Mouse (Mus musculus): ENCODE data around the gene Hs3st5. TPM values are rescaled to one million over a fixed set of nuclear protein-coding genes. Genes with fewer than 3 reads are reported as not detected.

Gene Hs3st5
- polyA plus RNA-seq, 1 experiment from 2014 or later: 0.13 TPM

GRCm38 (mm10) chr10:36795311-36795710 lies 288.7 kb downstream of the Hs3st5 start:
- Histone ChIP-seq H3K4me2 (no peak overlapping the region), H3K4me3 (ENCODE audit: low read depth, low read length) (no peak overlapping the region), H3K27me3 (ENCODE audit: control insufficient read depth, insufficient read depth, low read length) (no peaks in the 10 kb centered on the region), H3K36me3 (ENCODE audit: control insufficient read depth, insufficient read depth, low read length) (no peaks in the 10 kb centered on the region), H3K9me3 (replicated peaks; ENCODE audit: control insufficient read depth, low read length) (no peaks in the 10 kb centered on the region), H3K4me1 (ENCODE audit: control insufficient read depth, insufficient read depth, low read length) (no peaks in the 10 kb centered on the region), H3K9ac (ENCODE audit: low read depth, low read length) (no peak overlapping the region), H3K27ac (ENCODE audit: low read depth, low read length) (no peak overlapping the region)
- ATAC-seq (replicated peaks; ENCODE audit: insufficient number of reproducible peaks, low FRiP score, low TSS enrichment): no peak

GRCm38 (mm10) chr10:36800925-36801482 lies 294.4 kb downstream of the Hs3st5 start:
- H3K4me3 ChIP-seq (ENCODE audit: low read depth, low read length): no peak overlapping the region
- no peaks in the 10 kb centered on the region for H3K36me3 ChIP-seq (ENCODE audit: control insufficient read depth, insufficient read depth, low read length)
- H3K4me1 ChIP-seq (ENCODE audit: control insufficient read depth, insufficient read depth, low read length): no peaks in the 10 kb centered on the region
- H3K4me2 ChIP-seq: no peak overlapping the region
- H3K27ac ChIP-seq (ENCODE audit: low read depth, low read length): no peak overlapping the region
- H3K9me3 ChIP-seq (replicated peaks; ENCODE audit: control insufficient read depth, low read length): no peaks in the 10 kb centered on the region
- no peak for ATAC-seq (replicated peaks; ENCODE audit: insufficient number of reproducible peaks, low FRiP score, low TSS enrichment)
- no peaks in the 10 kb centered on the region for H3K27me3 ChIP-seq (ENCODE audit: control insufficient read depth, insufficient read depth, low read length)
- 49% methylated on average over 2 of the region's 2 CpGs for WGBS (ENCODE audit: insufficient replicate concordance)
- H3K9ac ChIP-seq (ENCODE audit: low read depth, low read length): no peak overlapping the region

DNA sequence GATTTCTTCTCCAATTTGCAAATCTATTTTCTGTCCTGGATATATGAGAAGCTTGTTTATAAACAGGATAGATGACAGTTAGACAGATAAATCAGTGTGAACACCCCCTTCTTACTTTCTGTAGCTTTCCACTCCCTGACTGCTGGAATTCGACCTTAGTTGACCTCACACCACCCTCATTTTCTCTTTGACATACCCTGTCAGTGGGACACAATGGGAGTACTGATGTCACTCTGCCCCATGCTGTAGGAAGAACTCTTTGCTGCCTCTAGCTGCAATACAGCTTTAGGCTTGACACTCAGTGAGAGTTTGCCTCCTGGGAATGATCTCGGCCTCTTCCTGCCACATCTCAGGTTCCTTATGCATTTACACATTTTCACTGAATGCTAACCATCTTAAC lies 297.1 kb downstream of the Hs3st5 start:
- Histone ChIP-seq H3K36me3 (ENCODE audit: control insufficient read depth, insufficient read depth, low read length) (no peaks in the 10 kb centered on the region), H3K4me2 (no peak overlapping the region), H3K4me1 (ENCODE audit: control insufficient read depth, insufficient read depth, low read length) (no peaks in the 10 kb centered on the region), H3K27me3 (ENCODE audit: control insufficient read depth, insufficient read depth, low read length) (no peaks in the 10 kb centered on the region), H3K27ac (ENCODE audit: low read depth, low read length) (no peak overlapping the region), H3K4me3 (ENCODE audit: low read depth, low read length) (no peak overlapping the region), H3K9ac (ENCODE audit: low read depth, low read length) (no peak overlapping the region), H3K9me3 (replicated peaks; ENCODE audit: control insufficient read depth, low read length) (no peaks in the 10 kb centered on the region)
- ATAC-seq (replicated peaks; ENCODE audit: insufficient number of reproducible peaks, low FRiP score, low TSS enrichment): no peak
- WGBS (ENCODE audit: insufficient replicate concordance): 25% methylated on average over 2 of the region's 2 CpGs

DNA sequence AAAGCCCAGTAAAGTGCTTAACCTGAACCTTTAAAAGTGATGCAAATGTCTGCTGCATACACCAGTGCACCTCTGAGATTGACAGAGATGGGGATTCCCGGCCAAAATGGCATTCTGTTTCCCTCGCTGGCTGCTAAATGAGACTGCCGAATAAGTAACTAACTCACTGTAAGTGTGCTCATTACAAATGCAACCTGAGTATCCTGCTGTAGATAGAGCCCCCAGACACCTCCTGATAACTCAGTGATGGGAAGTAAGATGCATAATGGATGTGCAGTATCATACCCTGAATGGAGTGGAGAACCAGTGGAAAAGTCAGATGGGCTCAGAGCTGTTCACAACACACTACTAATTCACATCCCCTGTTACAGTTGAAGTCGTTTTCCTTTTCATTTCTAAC lies 298.7 kb downstream of the Hs3st5 start:
- no peaks in the 10 kb centered on the region for H3K36me3 ChIP-seq (ENCODE audit: control insufficient read depth, insufficient read depth, low read length)
- H3K9ac ChIP-seq (ENCODE audit: low read depth, low read length): no peak overlapping the region
- no peaks in the 10 kb centered on the region for H3K27me3 ChIP-seq (ENCODE audit: control insufficient read depth, insufficient read depth, low read length)
- H3K4me2 ChIP-seq: no peak overlapping the region
- no peaks in the 10 kb centered on the region for H3K4me1 ChIP-seq (ENCODE audit: control insufficient read depth, insufficient read depth, low read length)
- WGBS (ENCODE audit: insufficient replicate concordance): 72% methylated on average over 4 of the region's 4 CpGs
- no peak overlapping the region for H3K4me3 ChIP-seq (ENCODE audit: low read depth, low read length)
- H3K27ac ChIP-seq (ENCODE audit: low read depth, low read length): no peak overlapping the region
- ATAC-seq (replicated peaks; ENCODE audit: insufficient number of reproducible peaks, low FRiP score, low TSS enrichment): no peak
- no peaks in the 10 kb centered on the region for H3K9me3 ChIP-seq (replicated peaks; ENCODE audit: control insufficient read depth, low read length)

DNA sequence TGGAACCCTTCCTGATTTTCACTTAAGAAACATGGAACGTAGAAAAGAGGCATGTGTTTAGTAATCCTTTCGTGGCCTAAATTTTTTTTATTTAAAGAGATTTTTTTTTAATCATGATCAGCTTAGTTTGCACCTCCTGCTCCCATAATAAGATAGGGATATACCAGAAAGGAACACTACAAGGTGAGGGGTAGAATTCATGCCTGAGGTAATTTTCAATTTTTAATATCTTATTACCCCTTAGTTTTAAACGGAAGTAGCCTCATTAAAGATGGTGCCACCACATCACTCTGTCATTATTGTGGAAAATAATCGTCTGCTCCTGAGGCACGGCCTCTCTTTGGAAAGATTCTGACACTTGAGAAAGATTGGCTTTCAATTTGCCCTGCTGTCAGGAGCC lies 299.2 kb downstream of the Hs3st5 start:
- H3K9ac ChIP-seq (ENCODE audit: low read depth, low read length): no peak overlapping the region
- H3K9me3 ChIP-seq (replicated peaks; ENCODE audit: control insufficient read depth, low read length): no peaks in the 10 kb centered on the region
- WGBS (ENCODE audit: insufficient replicate concordance): 78% methylated on average over 5 of the region's 5 CpGs
- no peaks in the 10 kb centered on the region for H3K27me3 ChIP-seq (ENCODE audit: control insufficient read depth, insufficient read depth, low read length)
- H3K4me2 ChIP-seq: no peak overlapping the region
- H3K4me3 ChIP-seq (ENCODE audit: low read depth, low read length): no peak overlapping the region
- no peak for ATAC-seq (replicated peaks; ENCODE audit: insufficient number of reproducible peaks, low FRiP score, low TSS enrichment)
- no peaks in the 10 kb centered on the region for H3K36me3 ChIP-seq (ENCODE audit: control insufficient read depth, insufficient read depth, low read length)
- H3K4me1 ChIP-seq (ENCODE audit: control insufficient read depth, insufficient read depth, low read length): no peaks in the 10 kb centered on the region
- H3K27ac ChIP-seq (ENCODE audit: low read depth, low read length): no peak overlapping the region

GRCm38 (mm10) chr10:36807007-36807406 lies 300.4 kb downstream of the Hs3st5 start:
- H3K9me3 ChIP-seq (replicated peaks; ENCODE audit: control insufficient read depth, low read length): no peaks in the 10 kb centered on the region
- no peak overlapping the region for H3K4me2 ChIP-seq
- no peaks in the 10 kb centered on the region for H3K4me1 ChIP-seq (ENCODE audit: control insufficient read depth, insufficient read depth, low read length)
- H3K36me3 ChIP-seq (ENCODE audit: control insufficient read depth, insufficient read depth, low read length): no peaks in the 10 kb centered on the region
- H3K27ac ChIP-seq (ENCODE audit: low read depth, low read length): no peak overlapping the region
- H3K9ac ChIP-seq (ENCODE audit: low read depth, low read length): no peak overlapping the region
- no peak for ATAC-seq (replicated peaks; ENCODE audit: insufficient number of reproducible peaks, low FRiP score, low TSS enrichment)
- H3K27me3 ChIP-seq (ENCODE audit: control insufficient read depth, insufficient read depth, low read length): no peaks in the 10 kb centered on the region
- H3K4me3 ChIP-seq (ENCODE audit: low read depth, low read length): no peak overlapping the region
- 71% methylated on average over 5 of the region's 5 CpGs for WGBS (ENCODE audit: insufficient replicate concordance)

DNA sequence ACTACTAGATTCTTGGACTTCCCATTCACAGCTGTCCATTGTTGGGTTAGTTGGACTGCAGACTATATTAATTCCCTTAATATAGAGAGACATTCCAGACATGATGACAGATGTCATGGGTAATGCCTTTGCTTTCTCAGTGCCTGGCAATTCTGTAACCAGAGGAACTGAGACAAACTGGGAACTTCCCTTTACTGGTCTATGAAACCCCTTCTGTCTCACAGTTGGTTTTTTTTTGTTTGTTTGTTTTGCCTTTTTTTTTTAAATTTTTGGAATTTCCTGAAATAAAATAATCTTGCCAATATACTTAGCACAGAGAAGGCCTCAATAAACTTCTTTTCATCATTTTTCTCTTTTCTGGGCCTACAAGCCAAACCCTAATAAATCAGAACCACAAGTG lies 312.3 kb downstream of the Hs3st5 start:
- no peak for ATAC-seq (replicated peaks; ENCODE audit: insufficient number of reproducible peaks, low FRiP score, low TSS enrichment)
- Histone ChIP-seq H3K27ac (ENCODE audit: low read depth, low read length) (no peak overlapping the region), H3K27me3 (ENCODE audit: control insufficient read depth, insufficient read depth, low read length) (no peaks in the 10 kb centered on the region)

GRCm38 (mm10) chr10:36829079-36829478 lies 322.5 kb downstream of the Hs3st5 start:
- Histone ChIP-seq H3K27ac (ENCODE audit: low read depth, low read length) (no peak overlapping the region), H3K27me3 (ENCODE audit: control insufficient read depth, insufficient read depth, low read length) (no peaks in the 10 kb centered on the region), H3K4me2 (no peak overlapping the region), H3K9ac (ENCODE audit: low read depth, low read length) (no peak overlapping the region), H3K9me3 (replicated peaks; ENCODE audit: control insufficient read depth, low read length) (no peaks in the 10 kb centered on the region), H3K4me1 (ENCODE audit: control insufficient read depth, insufficient read depth, low read length) (no peaks in the 10 kb centered on the region), H3K36me3 (ENCODE audit: control insufficient read depth, insufficient read depth, low read length) (no peaks in the 10 kb centered on the region), H3K4me3 (ENCODE audit: low read depth, low read length) (no peak overlapping the region)
- WGBS (ENCODE audit: insufficient replicate concordance): 79% methylated on average over 3 of the region's 3 CpGs
- ATAC-seq (replicated peaks; ENCODE audit: insufficient number of reproducible peaks, low FRiP score, low TSS enrichment): no peak

More for the DNA sequence above, 312.3 kb downstream of the Hs3st5 start:
- Histone ChIP-seq H3K36me3 (ENCODE audit: control insufficient read depth, insufficient read depth, low read length) (no peaks in the 10 kb centered on the region), H3K4me3 (ENCODE audit: low read depth, low read length) (no peak overlapping the region), H3K9me3 (replicated peaks; ENCODE audit: control insufficient read depth, low read length) (no peaks in the 10 kb centered on the region), H3K4me2 (no peak overlapping the region), H3K4me1 (ENCODE audit: control insufficient read depth, insufficient read depth, low read length) (no peaks in the 10 kb centered on the region), H3K9ac (ENCODE audit: low read depth, low read length) (no peak overlapping the region)

- ATAC-seq (replicated peaks; ENCODE audit: insufficient number of reproducible peaks, low FRiP score, low TSS enrichment): no peak
- Histone ChIP-seq H3K36me3 (ENCODE audit: control insufficient read depth, insufficient read depth, low read length) (no peaks in the 10 kb centered on the region), H3K27me3 (ENCODE audit: control insufficient read depth, insufficient read depth, low read length) (no peaks in the 10 kb centered on the region), H3K9ac (ENCODE audit: low read depth, low read length) (no peak overlapping the region), H3K27ac (ENCODE audit: low read depth, low read length) (no peak overlapping the region), H3K4me1 (ENCODE audit: control insufficient read depth, insufficient read depth, low read length) (no peaks in the 10 kb centered on the region), H3K4me2 (no peak overlapping the region), H3K4me3 (ENCODE audit: low read depth, low read length) (no peak overlapping the region), H3K9me3 (replicated peaks; ENCODE audit: control insufficient read depth, low read length) (no peaks in the 10 kb centered on the region)
- 80% methylated on average over 3 of the region's 3 CpGs for WGBS (ENCODE audit: insufficient replicate concordance)
These were observed 325.6 kb downstream of the Hs3st5 start for GRCm38 (mm10) chr10:36832204-36832603.

All from heart, embryonic 11.5 days (tissue).